Mouse (Mus musculus) olfactory bulb, adult 2 months (tissue): ENCODE results near the gene S100a6.

Source experiments
- CTCF ChIP-seq: fragments of 200-500 bp; IDR thresholded peaks from 2 replicates; pipeline ENCODE4 v1.5.1; 2012; ENCODE audit warnings: low read depth, mild to moderate bottlenecking, low read length, moderate library complexity; ENCODE audit not compliant: insufficient read depth
- POLR2A ChIP-seq: fragments of 200-500 bp; IDR thresholded peaks from 2 replicates; pipeline ENCODE4 v1.6.1; 2012; ENCODE audit warnings: mild to moderate bottlenecking, low read depth, low read length, moderate library complexity; ENCODE audit not compliant: insufficient read depth

DNA sequence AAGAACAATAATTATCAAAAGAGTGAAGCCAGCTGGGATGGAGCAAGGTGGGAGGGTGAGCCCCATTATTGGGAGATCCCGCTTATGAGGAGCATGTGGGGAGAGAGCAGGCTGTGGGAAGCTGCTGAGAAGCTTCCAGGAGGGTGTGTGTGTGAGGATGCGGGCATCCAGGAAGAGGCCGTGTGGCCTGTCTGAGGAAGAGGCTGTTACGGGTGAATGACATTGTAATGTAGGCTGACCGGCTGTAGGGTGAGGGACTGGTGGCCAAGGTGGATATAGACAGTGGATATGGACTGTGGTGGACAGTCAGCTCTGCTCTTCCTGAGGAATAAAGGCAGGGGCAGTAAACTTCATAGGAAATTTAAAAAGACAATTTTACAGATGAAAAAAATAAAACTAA lies 12.8 kb downstream of the S100a6 start:
- TF ChIP-seq POLR2A (no peak), CTCF (no peak)
